Mouse (Mus musculus): ENCODE results near the gene Lbr.

The Lbr gene

DNA sequence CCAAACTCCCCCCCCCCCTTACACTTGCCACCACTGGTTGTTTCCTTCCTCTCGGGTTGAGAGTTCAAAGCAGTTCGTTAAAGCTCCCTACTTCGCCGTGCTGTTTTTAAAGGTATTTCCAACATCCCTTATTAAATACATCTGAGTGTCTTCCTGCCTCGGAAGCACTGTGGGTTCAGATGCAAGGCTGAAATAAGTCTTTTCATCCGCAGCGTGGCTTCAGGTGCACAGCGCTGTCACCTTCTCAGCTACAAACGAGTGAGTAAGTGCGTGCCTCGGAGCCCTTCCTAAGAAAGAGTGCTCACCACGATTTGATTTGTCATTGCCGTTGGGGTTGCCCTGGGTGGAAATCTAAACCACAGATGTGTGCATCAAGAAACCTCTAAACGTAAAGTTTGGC lies at the start of gene Lbr:
Gene Lbr, minus strand, starts transcription at position 266 of the 400 bp plus-strand sequence.
- in situ Hi-C loops (cut with MboI; ENCODE audit: low pct_unique_long_range_greater_than_20kb in 1 of 2, low sequenced_read_pairs in 2 of 2, unreplicated experiment in 1 of 2): no loop called here

DNA sequence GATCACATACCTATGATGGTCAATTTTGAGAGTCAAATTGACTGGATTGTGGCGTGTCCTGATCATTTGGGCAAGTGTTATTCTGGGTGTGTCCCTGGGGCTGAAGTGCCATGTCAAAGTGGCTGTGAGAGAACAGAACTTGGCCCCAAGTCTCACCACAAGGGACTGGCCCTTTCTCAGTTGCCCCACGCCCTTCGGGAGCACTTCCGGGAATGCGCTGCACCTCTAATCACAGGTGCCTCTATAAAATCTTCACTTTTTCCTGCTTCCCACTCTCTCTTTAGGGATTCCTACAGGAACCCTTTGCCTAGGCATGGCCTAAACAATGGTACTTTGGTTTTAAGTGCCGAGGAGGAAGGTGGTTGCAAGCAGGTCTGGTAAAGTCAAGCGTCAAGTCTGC lies 46.8 kb upstream of the Lbr start:
- in situ Hi-C loops (cut with MboI; ENCODE audit: low pct_unique_long_range_greater_than_20kb in 1 of 2, low sequenced_read_pairs in 2 of 2, unreplicated experiment in 1 of 2): loop anchor here (5.0 to 25.0 kb wide), 4 partner anchors 155 to 648 kb away; no protein-coding TSS in a partner anchor

DNA sequence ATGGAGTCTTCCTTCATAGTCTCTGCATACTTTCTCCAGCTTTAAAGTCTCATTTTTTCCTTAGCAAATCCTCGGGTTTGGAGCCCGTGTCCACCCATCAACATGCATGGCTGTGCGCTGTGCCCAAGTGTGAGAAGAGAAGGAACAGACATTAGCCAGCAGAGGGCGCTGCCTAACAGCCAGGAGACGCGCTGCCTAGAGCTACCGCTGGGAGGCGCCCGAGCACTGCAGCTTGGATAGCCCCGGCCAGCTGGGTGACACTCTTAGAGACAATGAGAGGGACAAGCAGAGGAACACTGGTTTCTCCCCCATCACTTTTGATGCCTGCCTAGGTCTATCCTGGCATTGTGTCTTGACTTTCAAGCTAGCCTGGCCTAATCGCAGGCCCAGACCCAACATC lies 46.0 kb upstream of the Lbr start:
- in situ Hi-C loops (cut with MboI; ENCODE audit: low pct_unique_long_range_greater_than_20kb in 1 of 2, low sequenced_read_pairs in 2 of 2, unreplicated experiment in 1 of 2): loop anchor here (5.0 to 25.0 kb wide), 4 partner anchors 154 to 648 kb away; no protein-coding TSS in a partner anchor

DNA sequence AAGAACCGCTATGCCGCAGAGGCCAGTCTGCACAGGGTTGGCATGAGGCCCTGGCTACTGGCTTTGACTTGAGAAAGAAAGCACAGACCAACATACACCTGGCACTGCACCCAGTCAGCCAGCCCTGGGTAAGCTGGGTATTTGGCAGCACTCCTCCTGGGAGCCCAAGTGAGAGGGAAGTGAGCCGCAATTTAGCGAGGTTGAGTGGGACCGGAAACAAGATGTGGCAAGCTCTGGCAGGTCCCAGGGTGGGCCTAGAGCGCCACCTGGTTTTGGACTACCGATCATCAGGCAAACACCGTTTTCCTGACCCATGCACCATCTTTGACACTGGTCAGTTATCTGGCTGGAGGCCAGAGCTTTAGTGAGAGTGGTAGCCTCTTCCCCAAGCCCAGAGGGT lies 38.7 kb upstream of the Lbr start:
- in situ Hi-C loops (cut with MboI; ENCODE audit: low pct_unique_long_range_greater_than_20kb in 1 of 2, low sequenced_read_pairs in 2 of 2, unreplicated experiment in 1 of 2): loop anchor here (5.0 to 25.0 kb wide), 4 partner anchors 147 to 656 kb away; no protein-coding TSS in a partner anchor

DNA sequence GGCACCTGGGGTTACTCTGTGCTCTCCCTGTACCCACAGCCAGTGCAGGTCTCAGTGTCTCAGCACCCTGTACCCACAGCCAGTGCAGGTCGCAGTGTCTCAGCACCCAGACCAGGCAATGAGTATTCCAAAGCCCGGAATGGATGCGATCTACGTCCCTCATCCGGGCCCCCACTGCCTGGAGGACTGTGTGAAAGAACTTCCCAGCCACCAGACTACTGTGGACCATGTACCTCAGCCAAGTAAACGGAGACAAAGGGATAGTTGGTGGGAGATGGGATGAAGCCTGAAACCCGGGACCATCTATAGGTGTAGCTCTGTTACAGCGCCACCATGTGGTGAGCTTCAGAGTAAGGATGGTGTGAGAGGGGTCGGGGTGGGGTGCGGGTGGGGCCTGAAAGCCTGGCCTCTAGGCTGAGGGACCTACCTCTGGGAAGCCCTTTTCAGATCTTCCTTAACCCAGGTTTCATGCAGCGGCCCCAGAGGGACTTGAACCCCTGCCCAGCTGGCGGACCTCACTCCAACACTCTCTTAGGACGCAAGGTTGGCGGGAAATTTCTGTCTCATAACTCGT lies 38.0 kb upstream of the Lbr start:
- in situ Hi-C loops (cut with MboI; ENCODE audit: low pct_unique_long_range_greater_than_20kb in 1 of 2, low sequenced_read_pairs in 2 of 2, unreplicated experiment in 1 of 2): loop anchor here (5.0 to 25.0 kb wide), 4 partner anchors 146 to 656 kb away; no protein-coding TSS in a partner anchor

DNA sequence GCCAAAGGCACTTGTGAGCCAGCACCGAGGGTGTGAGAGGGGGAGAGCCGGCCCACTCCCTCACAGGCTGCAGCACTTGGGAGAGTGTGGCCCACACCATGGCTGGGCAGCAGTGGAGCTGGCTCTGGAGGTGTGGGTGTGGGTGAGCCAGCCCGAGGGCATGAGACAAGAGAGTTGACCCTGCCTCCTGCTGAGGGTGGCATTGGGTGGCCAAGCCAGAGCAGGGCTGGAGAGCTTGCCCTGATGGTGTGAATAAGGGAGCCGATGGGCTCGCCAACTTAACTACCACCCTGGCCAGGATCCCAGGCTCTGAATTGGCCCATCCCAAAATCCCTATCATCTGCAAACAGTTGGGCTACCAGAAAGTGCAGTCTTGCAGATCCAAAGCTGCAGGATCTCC lies 35.6 kb upstream of the Lbr start:
- in situ Hi-C loops (cut with MboI; ENCODE audit: low pct_unique_long_range_greater_than_20kb in 1 of 2, low sequenced_read_pairs in 2 of 2, unreplicated experiment in 1 of 2): loop anchor here (25.0 kb wide), 2 partner anchors 434 to 659 kb away; no protein-coding TSS in a partner anchor

DNA sequence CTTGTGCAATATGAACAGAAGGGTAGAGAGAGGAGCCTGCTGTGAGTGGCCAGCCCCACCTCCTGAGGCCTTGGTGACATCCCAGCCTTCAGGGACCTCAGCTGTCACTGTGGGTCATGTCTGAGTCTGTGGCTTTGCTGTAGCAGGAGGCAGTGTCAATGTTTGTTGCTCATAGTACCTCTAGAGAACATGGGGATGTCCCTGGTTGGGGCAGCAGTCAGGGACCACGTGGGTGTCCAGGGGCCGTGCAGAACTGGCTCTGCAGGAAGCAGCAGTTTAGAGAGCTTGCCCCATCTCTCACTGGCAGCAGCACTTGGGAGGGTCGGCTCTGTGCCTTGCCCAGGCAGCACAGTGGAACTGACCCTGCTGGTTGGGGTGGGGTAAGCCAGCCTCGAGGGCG lies 34.2 kb upstream of the Lbr start:
- in situ Hi-C loops (cut with MboI; ENCODE audit: low pct_unique_long_range_greater_than_20kb in 1 of 2, low sequenced_read_pairs in 2 of 2, unreplicated experiment in 1 of 2): loop anchor here (25.0 kb wide), 2 partner anchors 435 to 660 kb away; no protein-coding TSS in a partner anchor

DNA sequence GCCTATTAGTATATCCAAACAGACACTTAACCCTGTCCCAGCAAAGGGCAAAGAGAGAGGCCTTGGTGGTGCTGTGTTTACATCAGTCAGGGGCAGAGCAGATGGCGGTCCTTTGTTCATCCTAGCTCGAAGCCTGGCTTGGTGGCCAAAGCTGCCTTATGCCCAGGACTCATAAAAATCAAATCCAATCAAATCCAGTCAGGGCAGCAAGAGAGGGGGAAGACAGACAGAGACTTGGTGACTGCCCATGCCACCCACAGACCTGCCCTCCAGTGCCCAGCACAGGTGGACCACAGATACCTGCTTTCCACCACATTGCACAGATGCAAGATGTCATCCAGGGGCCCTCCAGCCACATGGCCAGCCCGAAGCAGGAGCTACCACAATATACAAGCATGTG lies 33.8 kb upstream of the Lbr start:
- in situ Hi-C loops (cut with MboI; ENCODE audit: low pct_unique_long_range_greater_than_20kb in 1 of 2, low sequenced_read_pairs in 2 of 2, unreplicated experiment in 1 of 2): loop anchor here (25.0 kb wide), 2 partner anchors 436 to 661 kb away; no protein-coding TSS in a partner anchor

DNA sequence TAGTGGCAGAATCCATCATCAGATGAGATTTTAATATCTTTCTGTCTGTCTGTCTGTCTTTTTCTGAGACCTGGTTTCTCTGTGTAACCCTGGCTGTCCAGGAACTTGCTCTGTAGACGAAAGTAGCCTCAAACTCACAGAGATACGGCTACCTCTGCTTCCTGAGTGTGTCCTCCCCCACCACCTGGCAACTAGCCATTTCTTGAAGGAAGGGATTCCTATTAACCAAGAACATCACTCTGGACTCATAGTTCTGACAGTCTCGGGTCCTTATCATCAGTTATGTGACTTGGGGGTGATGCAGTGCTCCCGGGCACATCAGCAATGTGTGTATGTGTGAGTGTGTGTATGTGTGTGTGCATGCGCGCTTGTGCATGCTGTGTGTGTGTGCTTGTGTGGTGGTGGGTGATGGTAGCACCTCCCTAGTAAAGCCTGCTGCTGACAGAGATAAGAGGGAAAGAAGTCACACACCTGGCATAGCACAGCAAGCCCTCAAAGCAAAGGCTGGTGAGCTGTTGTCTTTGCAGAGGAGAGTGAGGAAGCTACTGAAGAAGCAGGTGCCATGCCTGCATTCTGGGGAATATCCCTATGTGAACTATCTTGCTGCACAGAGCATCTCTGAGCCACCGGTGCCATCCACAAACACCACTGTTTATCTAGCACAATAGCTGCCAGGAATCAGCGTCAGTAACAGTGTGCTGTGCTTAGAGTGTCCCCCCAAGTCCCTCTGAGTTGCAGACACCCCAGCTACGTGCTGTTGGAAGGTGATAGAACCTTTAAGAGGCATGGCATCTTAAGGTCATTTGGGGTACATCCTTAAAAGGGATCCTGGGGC lies 30.5 kb upstream of the Lbr start:
- in situ Hi-C loops (cut with MboI; ENCODE audit: low pct_unique_long_range_greater_than_20kb in 1 of 2, low sequenced_read_pairs in 2 of 2, unreplicated experiment in 1 of 2): no loop called here

DNA sequence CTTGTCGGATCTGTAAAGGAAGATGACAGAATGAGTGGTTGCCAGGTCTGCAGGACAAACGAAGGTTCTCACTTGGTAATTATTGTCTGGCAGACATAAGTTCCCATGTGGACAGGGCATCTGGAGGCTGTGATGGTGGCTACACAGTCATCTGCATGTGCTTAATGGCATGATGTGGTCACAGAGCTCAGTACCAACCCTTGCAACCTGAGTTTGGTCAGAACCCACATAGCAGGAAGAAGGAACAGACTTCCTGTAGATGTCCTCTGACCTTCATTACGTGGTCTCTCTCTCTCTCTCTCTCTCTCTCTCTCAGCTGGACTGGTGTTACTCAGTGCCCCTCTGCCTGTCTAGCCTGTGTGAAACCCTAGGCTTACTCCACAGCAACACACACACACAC lies 29.8 kb upstream of the Lbr start:
- in situ Hi-C loops (cut with MboI; ENCODE audit: low pct_unique_long_range_greater_than_20kb in 1 of 2, low sequenced_read_pairs in 2 of 2, unreplicated experiment in 1 of 2): no loop called here

DNA sequence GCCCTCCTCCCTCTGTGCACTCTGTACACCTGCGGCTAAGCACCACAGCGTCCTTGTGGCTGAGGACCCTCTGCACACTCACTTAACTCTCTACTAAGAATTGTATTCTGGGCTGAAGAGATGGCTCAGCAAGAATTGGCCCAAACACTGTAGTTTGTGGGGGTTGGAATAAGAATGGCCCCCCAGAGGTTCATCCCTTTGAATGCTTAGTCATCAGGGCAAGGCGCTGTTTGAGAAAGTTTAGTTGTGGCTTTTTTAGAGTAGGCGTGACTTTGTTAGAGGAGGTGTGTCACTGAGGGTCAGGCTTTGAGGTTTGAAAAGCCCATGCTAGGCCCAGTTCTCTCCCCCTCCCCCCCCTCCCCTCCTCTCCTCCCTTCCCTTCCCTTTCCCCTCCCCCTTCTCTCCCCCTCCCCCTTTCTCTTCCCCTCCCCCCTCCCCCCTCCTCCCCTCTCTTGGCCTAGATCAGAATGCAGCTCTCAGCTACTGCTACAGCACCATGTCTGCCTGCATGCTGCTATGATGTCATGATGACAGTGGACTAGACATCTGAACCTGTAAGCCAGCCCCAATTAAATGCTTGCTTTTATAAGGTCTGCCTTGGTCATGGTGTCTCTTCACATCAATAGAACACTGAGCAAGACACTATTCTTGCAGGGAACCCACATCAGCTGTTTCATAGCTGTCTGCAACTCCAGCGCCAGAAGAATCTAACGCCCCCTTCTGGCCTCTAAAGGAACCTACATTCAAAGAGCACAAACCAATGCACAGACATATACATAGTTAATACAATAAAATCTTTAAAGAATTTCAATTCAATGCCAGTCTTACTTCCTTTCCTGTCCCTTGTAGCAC lies 23.8 kb upstream of the Lbr start:
- in situ Hi-C loops (cut with MboI; ENCODE audit: low pct_unique_long_range_greater_than_20kb in 1 of 2, low sequenced_read_pairs in 2 of 2, unreplicated experiment in 1 of 2): no loop called here

DNA sequence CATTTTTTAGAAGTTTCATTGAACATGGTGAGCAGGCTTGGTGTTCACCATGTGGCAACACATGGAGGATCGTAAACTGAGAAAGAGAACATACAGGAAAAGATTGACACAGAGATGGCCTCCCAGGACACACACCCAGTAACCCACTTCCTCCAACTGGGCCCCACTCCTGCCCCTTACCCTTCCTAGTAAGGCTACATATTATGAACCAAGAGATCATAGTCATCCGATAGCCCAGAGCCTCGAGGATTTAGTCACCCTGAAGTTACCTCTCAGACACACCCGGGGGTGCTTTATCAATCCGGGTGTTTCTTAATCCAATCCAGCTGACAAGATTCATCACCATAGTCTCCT lies 23.0 kb upstream of the Lbr start:
- in situ Hi-C loops (cut with MboI; ENCODE audit: low pct_unique_long_range_greater_than_20kb in 1 of 2, low sequenced_read_pairs in 2 of 2, unreplicated experiment in 1 of 2): no loop called here

DNA sequence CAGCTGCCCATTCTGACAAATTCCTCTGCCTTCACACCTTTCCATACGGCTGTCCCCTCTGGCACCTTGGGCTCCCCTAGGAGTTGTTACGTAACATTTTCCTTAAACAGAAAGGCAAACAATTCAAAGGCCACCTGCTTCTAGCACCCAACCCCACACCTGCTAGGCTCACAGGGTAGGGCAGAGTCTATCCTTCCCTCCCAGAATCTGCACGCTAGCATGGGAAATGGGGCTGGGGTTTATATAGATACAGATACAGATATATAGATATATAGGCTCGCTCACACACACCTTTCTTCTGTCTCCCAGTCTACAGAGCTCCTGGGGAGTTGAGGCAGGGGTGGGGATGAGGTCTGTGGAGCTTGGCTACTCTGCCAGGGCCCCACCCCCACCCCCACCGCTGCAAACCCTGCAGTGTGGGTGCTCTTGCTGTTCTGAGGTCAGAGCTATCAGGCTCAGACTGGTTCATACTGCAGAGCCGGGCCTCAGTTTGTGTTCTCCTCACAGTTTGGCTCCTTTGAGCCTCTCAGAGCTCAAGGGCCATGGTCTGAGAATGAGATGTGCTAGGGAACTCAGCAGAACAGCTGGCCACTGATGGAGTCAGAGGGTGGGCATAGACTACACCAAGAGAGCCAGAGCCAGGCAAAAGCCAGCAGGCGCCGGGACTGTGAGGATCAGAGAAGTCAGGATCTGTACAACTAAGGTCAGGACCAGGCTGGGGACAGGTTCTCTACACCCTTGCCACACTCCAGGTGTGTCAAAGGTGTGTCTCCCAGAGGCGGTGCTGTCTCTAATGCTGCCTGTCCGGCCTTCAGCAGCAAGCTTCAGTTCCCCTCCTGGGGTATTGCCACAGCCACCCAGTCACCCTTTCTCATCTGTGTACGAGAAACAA lies 22.4 kb upstream of the Lbr start:
- in situ Hi-C loops (cut with MboI; ENCODE audit: low pct_unique_long_range_greater_than_20kb in 1 of 2, low sequenced_read_pairs in 2 of 2, unreplicated experiment in 1 of 2): no loop called here

DNA sequence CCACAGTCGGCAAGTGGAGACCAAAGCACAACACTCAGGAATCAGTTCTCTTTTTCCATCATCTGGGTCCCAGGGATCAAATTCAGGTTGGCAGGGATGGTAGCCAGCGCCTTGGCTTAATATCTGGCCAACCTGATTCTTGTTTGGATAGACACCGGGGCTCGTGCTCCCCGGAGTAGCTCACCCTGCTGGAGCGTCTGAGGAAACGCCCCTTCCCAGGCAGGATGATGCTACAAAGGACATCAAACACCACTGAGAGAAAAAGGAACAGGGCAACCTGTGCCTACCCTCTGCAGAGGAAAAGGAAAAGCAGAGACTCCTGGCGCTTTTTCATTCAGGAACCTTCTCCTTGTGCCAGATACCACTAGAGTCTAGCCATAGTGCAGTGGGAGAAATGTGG lies 20.6 kb upstream of the Lbr start:
- in situ Hi-C loops (cut with MboI; ENCODE audit: low pct_unique_long_range_greater_than_20kb in 1 of 2, low sequenced_read_pairs in 2 of 2, unreplicated experiment in 1 of 2): no loop called here

DNA sequence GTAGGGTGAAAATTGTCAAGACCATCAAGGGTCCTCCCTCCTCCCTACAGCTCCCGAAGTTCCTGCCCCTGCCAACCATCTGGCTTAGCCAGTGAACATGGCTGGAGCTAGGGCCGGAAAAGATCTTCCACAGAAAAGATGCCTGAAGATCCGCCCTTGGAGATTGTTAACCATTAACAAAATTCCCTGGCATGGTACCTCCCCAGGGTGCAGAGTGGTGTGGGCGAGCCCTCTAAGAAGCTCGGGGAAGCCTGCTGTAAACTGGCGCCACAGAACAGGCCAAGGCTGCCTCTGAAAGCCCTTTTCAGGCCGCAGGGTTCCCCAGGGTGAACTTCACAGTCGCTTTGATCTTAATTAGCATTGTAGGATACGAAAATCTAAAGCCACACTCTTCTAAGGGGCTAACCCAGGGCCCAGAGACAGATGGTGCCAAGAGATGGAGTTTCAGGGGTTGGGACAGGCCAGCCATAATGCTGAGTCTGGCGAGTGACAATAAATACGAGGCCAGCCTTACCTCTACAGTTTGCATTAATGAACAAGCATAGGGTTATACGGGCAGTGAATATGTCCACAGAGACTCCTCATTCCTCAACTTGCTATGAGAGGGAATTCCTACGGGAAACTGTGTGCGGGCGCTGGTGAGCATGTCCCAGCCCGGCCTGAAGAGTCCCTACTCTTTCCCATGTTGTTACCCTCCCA lies 20.0 kb upstream of the Lbr start:
- in situ Hi-C loops (cut with MboI; ENCODE audit: low pct_unique_long_range_greater_than_20kb in 1 of 2, low sequenced_read_pairs in 2 of 2, unreplicated experiment in 1 of 2): no loop called here

DNA sequence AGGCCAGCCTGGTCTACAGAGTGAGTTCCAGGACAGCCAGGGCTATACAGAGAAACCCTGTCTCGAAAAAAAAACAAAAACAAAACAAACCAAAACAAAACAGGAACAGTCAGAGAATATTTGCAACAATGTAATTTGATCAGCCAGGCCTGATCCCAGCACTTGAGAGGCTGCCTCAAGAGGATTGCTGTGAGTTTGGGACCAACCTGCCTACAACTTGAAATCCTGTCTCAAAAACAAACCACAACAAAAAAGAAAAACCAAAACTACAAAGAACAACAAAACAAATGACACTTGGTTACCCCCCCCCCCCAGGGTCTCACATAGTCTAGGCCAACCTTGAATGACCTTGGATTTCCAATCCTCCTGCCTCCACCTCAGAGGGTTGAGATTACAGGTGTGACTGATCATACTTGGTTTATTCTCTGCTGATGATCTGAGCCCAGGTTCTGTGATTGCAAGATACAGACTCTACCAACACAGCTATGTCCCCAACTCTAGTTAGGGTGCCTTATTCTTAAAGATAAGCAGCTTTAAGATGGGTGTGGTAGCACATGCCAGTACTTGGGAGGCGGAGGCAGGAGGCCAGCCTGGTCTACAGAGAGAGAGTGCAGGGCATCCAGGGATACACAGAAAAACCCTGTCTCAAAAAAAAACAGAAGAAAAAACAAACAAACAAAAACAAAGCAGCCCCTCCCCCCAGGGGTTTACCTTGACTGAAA lies 18.5 kb upstream of the Lbr start:
- in situ Hi-C loops (cut with MboI; ENCODE audit: low pct_unique_long_range_greater_than_20kb in 1 of 2, low sequenced_read_pairs in 2 of 2, unreplicated experiment in 1 of 2): no loop called here

DNA sequence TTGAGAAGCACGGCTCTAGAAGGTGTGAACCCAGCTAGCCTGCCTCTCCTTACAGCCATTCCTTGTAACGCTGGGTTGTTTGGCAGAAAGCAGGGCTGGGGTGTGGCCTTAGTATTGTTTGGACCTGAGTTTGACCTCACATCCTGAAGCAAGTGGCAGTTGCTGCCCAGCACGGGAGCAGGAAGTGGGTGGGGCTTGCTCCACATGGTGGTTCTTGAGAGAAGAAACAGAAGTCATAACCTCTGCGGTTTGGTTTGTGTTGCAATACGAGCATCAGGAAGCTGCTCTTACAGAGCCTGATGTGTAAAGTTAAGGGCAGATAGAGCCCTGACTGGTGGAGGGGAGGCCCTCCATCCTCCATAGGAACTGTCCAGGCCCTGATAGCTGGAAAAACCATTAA lies 17.8 kb upstream of the Lbr start:
- in situ Hi-C loops (cut with MboI; ENCODE audit: low pct_unique_long_range_greater_than_20kb in 1 of 2, low sequenced_read_pairs in 2 of 2, unreplicated experiment in 1 of 2): no loop called here

Measured in mouse embryonic stem cell (cell line).